Mouse (Mus musculus): ENCODE measurements around the gene Brca2. TPM values are rescaled to one million over a fixed set of nuclear protein-coding genes. Genes with fewer than 3 reads are reported as not detected.

The Brca2 gene
- total and polyA plus RNA-seq, 3 experiments = 13.8 to 24.0 (median 17.1) TPM

GRCm38 (mm10) chr5:150611697-150612096, 89.3 kb downstream of the Brca2 start:
- Histone ChIP-seq H3K36me3 (replicated peaks in 1 of 2; ENCODE audit: control insufficient read depth in 1 of 2, insufficient read depth in 1 of 2, low read length in 1 of 2) (peaks cover 7 to 17% of the 10 kb centered on the region in 2 experiments), H3K4me1 (ENCODE audit: control insufficient read depth in 1 of 2, insufficient read depth in 2 of 2) (peaks cover 10 to 41% of the 10 kb centered on the region in 2 experiments), H3K9ac (ENCODE audit: insufficient read depth, low read depth) (no peak overlapping the region), H3K4me3 (replicated peaks in 1 of 3; ENCODE audit: low read depth in 2 of 3, low read length in 2 of 3, poor library complexity in 1 of 3) (no peak overlapping the region), H3K79me2 (replicated peaks; ENCODE audit: control insufficient read depth, extremely low read depth, insufficient read depth, poor library complexity, severe bottlenecking) (no peaks in the 10 kb centered on the region), H3K4me2 (ENCODE audit: insufficient read depth, low read depth, poor library complexity, severe bottlenecking) (no peak overlapping the region), H3K9me3 (replicated peaks; ENCODE audit: low read length) (no peaks in the 10 kb centered on the region), H3K27ac (ENCODE audit: insufficient read depth, low read depth) (no peak overlapping the region), H3K27me3 (replicated peaks) (no peaks in the 10 kb centered on the region)
- no peak for TF ChIP-seq NRF1 (IDR thresholded peaks at IDR 0.05; ENCODE audit: low read depth, low read length)
- TF ChIP-seq ELF1 (IDR thresholded peaks at IDR 0.05; ENCODE audit: low read depth, low read length) = no peak
- DNase-seq (ENCODE audit: extremely low read depth) = no peak
- dilution Hi-C loops (cut with MboI; ENCODE audit: extremely low pct_ligation_motif_present, extremely low pct_unique_long_range_greater_than_20kb, low sequenced_read_pairs) (no loop called here), in situ Hi-C loops (cut with MboI; ENCODE audit: low pct_ligation_motif_present, low pct_unique_long_range_greater_than_20kb, low sequenced_read_pairs) (no loop called here)

GRCm38 (mm10) chr5:150614054-150614453, 91.6 kb downstream of the Brca2 start:
- DNase-seq (ENCODE audit: extremely low read depth) = no peak
- H3K27me3 ChIP-seq (replicated peaks) = no peaks in the 10 kb centered on the region
- peak; percentile 66; the same call in 1 of the 2 replicates for TF ChIP-seq EP300 (IDR thresholded peaks at IDR 0.05; ENCODE audit: low read length)
- 0 out of 2 replicates have a peak, but pooled peaks have one; percentile 24 for TF ChIP-seq BHLHE40 (IDR thresholded peaks at IDR 0.05; ENCODE audit: low read depth, low read length)
- 0 out of 2 replicates have a peak, but pooled peaks have one; percentile 11 for TF ChIP-seq TCF12 (IDR thresholded peaks at IDR 0.05; ENCODE audit: low read depth, low read length)
- peak; percentile 27 for TF ChIP-seq ETS1 (conservative IDR thresholded peaks at IDR 0.05; ENCODE audit: low read depth, low read length)
- TF ChIP-seq JUND (conservative IDR thresholded peaks at IDR 0.05; ENCODE audit: low read depth, low read length) = peak; percentile 89
- TF ChIP-seq JUN (IDR thresholded peaks at IDR 0.05; ENCODE audit: insufficient read depth, low read depth, low read length) = peak; percentile 45
- no peak for TF ChIP-seq TBP (conservative IDR thresholded peaks at IDR 0.05; ENCODE audit: low read depth, low read length)
- TF ChIP-seq IRF4 (IDR thresholded peaks at IDR 0.05; ENCODE audit: low read depth, low read length) = peak; percentile 87
- TF ChIP-seq GABPA (IDR thresholded peaks at IDR 0.05; ENCODE audit: insufficient replicate concordance, low read depth, low read length) = no peak
- TF ChIP-seq POLR2AphosphoS2 (IDR thresholded peaks at IDR 0.05; ENCODE audit: low read depth, low read length) = no peak
- H3K4me2 ChIP-seq (ENCODE audit: insufficient read depth, low read depth, poor library complexity, severe bottlenecking) = no peak overlapping the region
- no peak overlapping the region for H3K9ac ChIP-seq (ENCODE audit: insufficient read depth, low read depth)
- H3K4me1 ChIP-seq (ENCODE audit: control insufficient read depth in 1 of 2, insufficient read depth in 2 of 2) = peaks cover 12 to 55% of the 10 kb centered on the region in 2 experiments
- no peak overlapping the region for H3K27ac ChIP-seq (ENCODE audit: insufficient read depth, low read depth)
- in situ Hi-C loops (cut with MboI; ENCODE audit: low pct_ligation_motif_present, low pct_unique_long_range_greater_than_20kb, low sequenced_read_pairs) (no loop called here), dilution Hi-C loops (cut with MboI; ENCODE audit: extremely low pct_ligation_motif_present, extremely low pct_unique_long_range_greater_than_20kb, low sequenced_read_pairs) (no loop called here)
- H3K36me3 ChIP-seq (replicated peaks in 1 of 2; ENCODE audit: control insufficient read depth in 1 of 2, insufficient read depth in 1 of 2, low read length in 1 of 2) = peaks cover 3 to 20% of the 10 kb centered on the region in 2 experiments
- no peaks in the 10 kb centered on the region for H3K79me2 ChIP-seq (replicated peaks; ENCODE audit: control insufficient read depth, extremely low read depth, insufficient read depth, poor library complexity, severe bottlenecking)
- H3K9me3 ChIP-seq (replicated peaks; ENCODE audit: low read length) = no peaks in the 10 kb centered on the region
- H3K4me3 ChIP-seq (replicated peaks in 1 of 3; ENCODE audit: low read depth in 2 of 3, low read length in 2 of 3, poor library complexity in 1 of 3) = no peak overlapping the region

GRCm38 (mm10) chr5:150616216-150616615, 93.8 kb downstream of the Brca2 start:
- Histone ChIP-seq H3K27me3 (replicated peaks) (no peaks in the 10 kb centered on the region), H3K79me2 (replicated peaks; ENCODE audit: control insufficient read depth, extremely low read depth, insufficient read depth, poor library complexity, severe bottlenecking) (no peaks in the 10 kb centered on the region), H3K27ac (ENCODE audit: insufficient read depth, low read depth) (no peak overlapping the region), H3K36me3 (replicated peaks in 1 of 2; ENCODE audit: control insufficient read depth in 1 of 2, insufficient read depth in 1 of 2, low read length in 1 of 2) (peaks cover 0 to 21% of the 10 kb centered on the region in 2 experiments), H3K9ac (ENCODE audit: insufficient read depth, low read depth) (no peak overlapping the region), H3K4me3 (replicated peaks in 1 of 3; ENCODE audit: low read depth in 2 of 3, low read length in 2 of 3, poor library complexity in 1 of 3) (no peak overlapping the region), H3K4me1 (ENCODE audit: control insufficient read depth in 1 of 2, insufficient read depth in 2 of 2) (peaks cover 24 to 76% of the 10 kb centered on the region in 2 experiments), H3K9me3 (replicated peaks; ENCODE audit: low read length) (no peaks in the 10 kb centered on the region), H3K4me2 (ENCODE audit: insufficient read depth, low read depth, poor library complexity, severe bottlenecking) (no peak overlapping the region)
- DNase-seq (ENCODE audit: extremely low read depth) = no peak
- in situ Hi-C loops (cut with MboI; ENCODE audit: low pct_ligation_motif_present, low pct_unique_long_range_greater_than_20kb, low sequenced_read_pairs) = no loop called here
- dilution Hi-C loops (cut with MboI; ENCODE audit: extremely low pct_ligation_motif_present, extremely low pct_unique_long_range_greater_than_20kb, low sequenced_read_pairs) = no loop called here
- TF ChIP-seq BHLHE40 (IDR thresholded peaks at IDR 0.05; ENCODE audit: low read depth, low read length) (no peak), MAX (IDR thresholded peaks at IDR 0.05; ENCODE audit: low read length) (no peak), ZC3H11A (IDR thresholded peaks at IDR 0.05; ENCODE audit: low read depth, low read length) (no peak), MXI1 (IDR thresholded peaks at IDR 0.05; ENCODE audit: low read depth, low read length) (no peak), USF2 (conservative IDR thresholded peaks at IDR 0.05; ENCODE audit: low read depth, low read length) (no peak), CHD2 (IDR thresholded peaks at IDR 0.05; ENCODE audit: low read length) (no peak), MAFK (IDR thresholded peaks at IDR 0.05; ENCODE audit: insufficient replicate concordance, low read length) (no peak)
